Mouse (Mus musculus) embryonic stem cell, embryonic (primary cell): ENCODE measurements around the gene Ubc.

Experiments used
- CTCF ChIA-PET, 4 experiments: fragments of 300-600 bp in 2 of 4; fragments of 350-600 bp in 2 of 4; sonication (Branson Sonifier 250); formaldehyde crosslinking; loops; one replicate each; lab custom pipeline; 2022; ENCODE audit warnings: inconsistent platforms in 2 of 4; lab: Charles Lee
- POLR2A ChIA-PET, 4 experiments: fragments of 300-600 bp in 2 of 4; fragments of 350-600 bp in 2 of 4; sonication (Branson Sonifier 250); formaldehyde crosslinking; loops; one replicate each; lab custom pipeline; 2022; ENCODE audit warnings: antibody characterized with exemption in 4 of 4, inconsistent platforms in 1 of 4; lab: Charles Lee

Gene Ubc

GRCm38 (mm10) chr5:125389579-125390441 lies at the start of gene Ubc:
TSS of gene Ubc (minus strand) at chr5:125390202.
- ChIA-PET POLR2A (interaction anchor here (0.5 to 2.2 kb wide), 43 partner anchors 9 to 153 kb away, joined by 3 to 39 read pairs (median 5); partner anchors contain the start of genes Bri3bp (in 2 of the 4) and Dhx37 (in 1 of the 4)), CTCF (no interaction called here)

GRCm38 (mm10) chr5:125434347-125434746 lies 44.3 kb upstream of the Ubc start:
- ChIA-PET CTCF (interaction anchor here in 1 of 4 experiments (1.4 kb wide), 1 partner anchor 22 kb away, joined by 4 read pairs; no protein-coding TSS in a partner anchor), POLR2A (interaction anchor here in 3 of 4 experiments (0.8 to 11.7 kb wide), 16 partner anchors 7 to 161 kb away, joined by 3 to 227 read pairs (median 6); partner anchors contain the start of genes Bri3bp (in 1 of the 3), Gm10382 (in 1 of the 3) and Ubc (in 1 of the 3))

- POLR2A ChIA-PET: interaction anchor here in 3 of 4 experiments (0.6 to 11.7 kb wide), 20 partner anchors 7 to 160 kb away, joined by 3 to 227 read pairs (median 6); partner anchors contain the start of genes Aacs (in 1 of the 3), Bri3bp (in 1 of the 3), Gm10382 (in 1 of the 3) and Ubc (in 1 of the 3)
- CTCF ChIA-PET: interaction anchor here in 1 of 4 experiments (0.7 to 1.4 kb wide), 2 partner anchors 22 to 53 kb away, joined by 3 to 4 read pairs; no protein-coding TSS in a partner anchor
Observed at GRCm38 (mm10) chr5:125433793-125434337, 43.9 kb upstream of the Ubc start, which contains the start of gene Dhx37. TSS of gene Dhx37 (minus strand) at chr5:125434121.

GRCm38 (mm10) chr5:125432324-125432723 lies 42.3 kb upstream of the Ubc start:
- POLR2A ChIA-PET: interaction anchor here in 3 of 4 experiments (0.6 to 11.7 kb wide), 27 partner anchors 9 to 94 kb away, joined by 3 to 227 read pairs (median 6); partner anchors contain the start of genes Bri3bp (in 2 of the 3), Gm10382 (in 1 of the 3) and Ubc (in 1 of the 3)

GRCm38 (mm10) chr5:125426343-125426742 lies 36.3 kb upstream of the Ubc start:
- POLR2A ChIA-PET: interaction anchor here in 3 of 4 experiments (0.6 to 11.7 kb wide), 50 partner anchors 8 to 261 kb away, joined by 3 to 227 read pairs (median 4); partner anchors contain the start of genes Bri3bp (in 3 of the 3), Ubc (in 2 of the 3) and Gm10382 (in 1 of the 3)
- CTCF ChIA-PET: interaction anchor here in 3 of 4 experiments (0.6 to 3.1 kb wide), 16 partner anchors 11 to 173 kb away, joined by 3 to 18 read pairs (median 4); no protein-coding TSS in a partner anchor

More at GRCm38 (mm10) chr5:125432324-125432723, 42.3 kb upstream of the Ubc start:
- CTCF ChIA-PET: interaction anchor here in 1 of 4 experiments (0.6 kb wide), 1 partner anchor 26 kb away, joined by 3 read pairs; no protein-coding TSS in a partner anchor

GRCm38 (mm10) chr5:125425698-125426276 lies 35.8 kb upstream of the Ubc start:
- ChIA-PET POLR2A (interaction anchor here in 3 of 4 experiments (0.7 to 11.7 kb wide), 47 partner anchors 7 to 260 kb away, joined by 3 to 227 read pairs (median 4); partner anchors contain the start of genes Bri3bp (in 3 of the 3) and Ubc (in 2 of the 3)), CTCF (interaction anchor here (0.5 to 3.1 kb wide), 13 partner anchors 10 to 173 kb away, joined by 3 to 18 read pairs (median 4); no protein-coding TSS in a partner anchor)

GRCm38 (mm10) chr5:125419124-125419523 lies 29.1 kb upstream of the Ubc start:
- CTCF ChIA-PET: interaction anchor here in 1 of 4 experiments (0.7 to 1.1 kb wide), 2 partner anchors 106 to 108 kb away, joined by 3 read pairs; no protein-coding TSS in a partner anchor
- POLR2A ChIA-PET: interaction anchor here in 3 of 4 experiments (0.7 to 11.7 kb wide), 16 partner anchors 7 to 34 kb away, joined by 3 to 155 read pairs (median 4); partner anchors contain the start of genes Bri3bp (in 2 of the 3) and Dhx37 (in 2 of the 3)

- POLR2A ChIA-PET: interaction anchor here in 3 of 4 experiments (0.7 to 11.7 kb wide), 17 partner anchors 8 to 36 kb away, joined by 3 to 155 read pairs (median 4); partner anchors contain the start of genes Bri3bp (in 2 of the 3) and Dhx37 (in 2 of the 3)
- CTCF ChIA-PET: interaction anchor here in 3 of 4 experiments (0.5 to 1.1 kb wide), 5 partner anchors 90 to 108 kb away, joined by 3 read pairs; no protein-coding TSS in a partner anchor
Observed at GRCm38 (mm10) chr5:125418636-125419035, 28.6 kb upstream of the Ubc start.

- CTCF ChIA-PET: interaction anchor here in 1 of 4 experiments (1.1 kb wide), 1 partner anchor 10 kb away, joined by 4 read pairs; no protein-coding TSS in a partner anchor
- POLR2A ChIA-PET: interaction anchor here in 3 of 4 experiments (0.5 to 11.7 kb wide), 7 partner anchors 10 to 109 kb away, joined by 3 to 155 read pairs (median 4); partner anchors contain the start of genes Bri3bp (in 1 of the 3), Dhx37 (in 1 of the 3) and Gm10382 (in 1 of the 3)
Observed at GRCm38 (mm10) chr5:125416183-125416582, 26.2 kb upstream of the Ubc start.

GRCm38 (mm10) chr5:125413763-125414162 lies 23.8 kb upstream of the Ubc start:
- ChIA-PET POLR2A (interaction anchor here in 3 of 4 experiments (0.8 to 11.7 kb wide), 10 partner anchors 8 to 84 kb away, joined by 3 to 155 read pairs (median 16); partner anchors contain the start of genes Bri3bp (in 1 of the 3), Dhx37 (in 1 of the 3), Gm10382 (in 1 of the 3) and Ubc (in 1 of the 3)), CTCF (interaction anchor here in 2 of 4 experiments (0.6 kb wide), 2 partner anchors 75 to 235 kb away, joined by 3 to 5 read pairs; partner anchors contain the start of gene Ncor2 (in 1 of the 2))

GRCm38 (mm10) chr5:125412536-125412935 lies 22.5 kb upstream of the Ubc start:
- ChIA-PET CTCF (interaction anchor here (0.6 to 2.7 kb wide), 28 partner anchors 8 to 925 kb away, joined by 3 to 19 read pairs (median 4); partner anchors contain the start of genes Bri3bp (in 2 of the 4) and Dhx37 (in 1 of the 4)), POLR2A (interaction anchor here in 3 of 4 experiments (0.7 to 11.7 kb wide), 25 partner anchors 8 to 172 kb away, joined by 3 to 155 read pairs (median 5); partner anchors contain the start of genes Ubc (in 3 of the 3), Gm10382 (in 2 of the 3), Bri3bp (in 1 of the 3) and Dhx37 (in 1 of the 3))

GRCm38 (mm10) chr5:125411972-125412530 lies 22.0 kb upstream of the Ubc start:
- POLR2A ChIA-PET: interaction anchor here in 3 of 4 experiments (0.6 to 11.7 kb wide), 32 partner anchors 9 to 1150 kb away, joined by 3 to 155 read pairs (median 4); partner anchors contain the start of genes Ubc (in 3 of the 3), Gm10382 (in 2 of the 3), Bri3bp (in 1 of the 3) and Dhx37 (in 1 of the 3)
- CTCF ChIA-PET: interaction anchor here (0.6 to 2.7 kb wide), 43 partner anchors 8 to 925 kb away, joined by 3 to 20 read pairs (median 4); partner anchors contain the start of genes Bri3bp (in 3 of the 4) and Dhx37 (in 1 of the 4)

- ChIA-PET CTCF (interaction anchor here in 3 of 4 experiments (0.6 to 1.8 kb wide), 6 partner anchors 41 to 139 kb away, joined by 3 to 5 read pairs (median 4); no protein-coding TSS in a partner anchor), POLR2A (interaction anchor here (0.6 to 11.7 kb wide), 19 partner anchors 11 to 193 kb away, joined by 3 to 155 read pairs (median 6); partner anchors contain the start of genes Ubc (in 3 of the 4), Bri3bp (in 2 of the 4), Dhx37 (in 2 of the 4) and Gm10382 (in 2 of the 4))
Observed at GRCm38 (mm10) chr5:125409348-125410090, 19.5 kb upstream of the Ubc start.

- CTCF ChIA-PET: interaction anchor here in 3 of 4 experiments (0.6 to 1.8 kb wide), 7 partner anchors 13 to 138 kb away, joined by 3 to 5 read pairs (median 3); no protein-coding TSS in a partner anchor
- POLR2A ChIA-PET: interaction anchor here in 3 of 4 experiments (0.6 to 11.7 kb wide), 20 partner anchors 10 to 224 kb away, joined by 3 to 155 read pairs (median 6); partner anchors contain the start of genes Ubc (in 3 of the 3), Dhx37 (in 2 of the 3), Gm10382 (in 2 of the 3) and Bri3bp (in 1 of the 3)
Observed at GRCm38 (mm10) chr5:125408842-125409241, 18.8 kb upstream of the Ubc start.
